Mouse (Mus musculus) liver, embryonic 12.5 days (tissue): ENCODE data around the gene Chrm5. TPM values are rescaled to one million over a fixed set of nuclear protein-coding genes. Genes with fewer than 3 reads are reported as not detected.
A peak's percentile ranks its signal among the peaks of the same experiment; 100 is the strongest.

Experiments used
- ATAC-seq: fragments of 200-750 bp; cut with Nextera tagmentation; 2 replicates; pipeline ENCODE4 v1.8.0; 2017; ENCODE audit warnings: moderate number of reproducible peaks, mild to moderate bottlenecking, moderate library complexity
- H3K27ac ChIP-seq: fragments of 300-500 bp; sonication (generic); 2 replicates; pipeline ENCODE4 v1.5.1; 2016; ENCODE audit warnings: mild to moderate bottlenecking
- H3K27me3 ChIP-seq: fragments of 300-500 bp; sonication (generic); replicated peaks from 2 replicates; pipeline ENCODE4 v1.6.1; 2016; ENCODE audit warnings: mild to moderate bottlenecking, moderate library complexity
- H3K36me3 ChIP-seq: fragments of 300-500 bp; sonication (generic); 2 replicates; pipeline ENCODE4 v1.6.1; 2016; ENCODE audit warnings: mild to moderate bottlenecking, moderate library complexity
- H3K4me1 ChIP-seq: fragments of 300-500 bp; sonication (generic); 2 replicates; pipeline ENCODE4 v1.6.1; 2016
- H3K4me2 ChIP-seq: fragments of 300-500 bp; sonication (generic); 2 replicates; pipeline ENCODE4 v1.6.1; 2016; ENCODE audit warnings: mild to moderate bottlenecking, moderate library complexity
- H3K4me3 ChIP-seq: fragments of 300-500 bp; sonication (generic); 2 replicates; pipeline ENCODE4 v1.5.1; 2016; ENCODE audit warnings: mild to moderate bottlenecking, moderate library complexity
- H3K9ac ChIP-seq: fragments of 300-500 bp; sonication (generic); 2 replicates; pipeline ENCODE4 v1.6.1; 2016; ENCODE audit warnings: mild to moderate bottlenecking, moderate library complexity
- H3K9me3 ChIP-seq: fragments of 300-500 bp; sonication (generic); replicated peaks from 2 replicates; pipeline ENCODE4 v1.6.1; 2016; ENCODE audit warnings: mild to moderate bottlenecking, moderate library complexity
- WGBS: fragments of 180-500 bp; shearing (Covaris S2); methylation state at CpG from one replicate; pipeline ENCODE4 v1.1.7; 2016; ENCODE audit not compliant: insufficient replicate concordance; 5-methylcytosine and 5-hydroxymethylcytosine counted together
- polyA plus RNA-seq: library from polyadenylated mRNA; unstranded; fragments of >200 nt; fragmentation: Nextera tagmentation; extraction: Ambion mirVana; gene quantifications from 2 replicates; pipeline ENCODE4 v1.2.1, GENCODE M21; 2016

Chrm5 gene
- not detected in 2 replicates for polyA plus RNA-seq

DNA sequence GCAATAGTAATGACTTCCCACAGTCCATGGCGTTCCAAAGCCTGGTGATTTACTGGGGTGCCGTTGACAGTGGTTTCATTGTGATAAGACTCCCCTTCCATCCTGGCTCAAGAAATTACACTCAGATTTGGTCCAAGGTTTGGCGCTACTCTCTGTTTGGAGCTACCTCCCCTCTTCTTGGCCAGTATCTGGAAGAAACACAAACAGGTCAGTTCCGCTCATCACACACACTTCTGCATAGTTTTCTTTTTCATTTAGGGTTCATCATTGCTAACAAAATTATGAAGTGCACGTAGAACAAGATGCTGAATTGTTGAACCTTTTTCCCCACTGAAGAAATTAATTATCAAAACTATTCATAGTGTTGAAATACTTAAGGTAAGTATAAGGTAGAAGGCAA lies at the start of gene Chrm5:
Gene Chrm5 (minus strand): TSS at position 101 of the 400 bp plus-strand sequence.
- H3K27me3 ChIP-seq, result 0 out of 2 replicates have a peak, but pooled peaks cover 3% of the 10 kb centered on the region
- H3K36me3 ChIP-seq, result no peaks in the 10 kb centered on the region
- no peaks in the 10 kb centered on the region for H3K4me1 ChIP-seq
- 78% methylated on average over 5 of the region's 5 CpGs for WGBS
- no peak within 1 kb of the TSS for H3K9ac ChIP-seq
- ATAC-seq, result no peak
- H3K4me2 ChIP-seq, result no peak within 1 kb of the TSS
- no peak within 1 kb of the TSS for H3K4me3 ChIP-seq
- no peak within 1 kb of the TSS for H3K27ac ChIP-seq
- no peaks in the 10 kb centered on the region for H3K9me3 ChIP-seq

DNA sequence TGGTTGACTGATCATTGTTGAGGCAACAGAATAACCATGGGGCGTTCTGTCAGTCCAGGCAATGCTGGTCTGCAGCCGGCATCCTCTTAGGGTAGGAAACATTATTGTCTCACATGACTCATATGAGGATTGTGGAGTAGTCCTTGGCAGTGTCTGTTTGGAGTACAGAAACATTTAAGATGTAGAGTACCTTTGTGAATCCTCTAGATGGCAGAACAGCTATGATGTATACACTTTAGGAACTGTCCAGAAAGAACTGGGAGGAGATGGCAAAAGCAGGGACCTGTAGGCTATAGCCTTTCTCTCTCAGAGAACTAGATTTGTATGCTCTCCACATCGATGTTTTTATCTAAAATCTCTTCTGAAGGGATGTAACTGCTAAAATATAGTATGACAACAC lies 46.4 kb upstream of the Chrm5 start:
- Histone ChIP-seq H3K4me1 (no peaks in the 10 kb centered on the region), H3K9me3 (no peaks in the 10 kb centered on the region), H3K9ac (no peak overlapping the region), H3K27me3 (no peaks in the 10 kb centered on the region), H3K4me3 (no peak overlapping the region), H3K36me3 (peaks cover 7% of the 10 kb centered on the region), H3K27ac (no peak overlapping the region), H3K4me2 (no peak overlapping the region)
- ATAC-seq, result no peak
- 69% methylated on average over 3 of the region's 3 CpGs for WGBS

GRCm38 (mm10) chr2:112520526-112521482 lies 40.2 kb upstream of the Chrm5 start:
- Histone ChIP-seq H3K4me1 (peaks cover 19% of the 10 kb centered on the region; the same call in 1 of the 2 replicates), H3K4me2 (no peak overlapping the region), H3K27me3 (no peaks in the 10 kb centered on the region), H3K9ac (no peak overlapping the region), H3K9me3 (no peaks in the 10 kb centered on the region), H3K4me3 (no peak overlapping the region), H3K36me3 (no peaks in the 10 kb centered on the region), H3K27ac (no peak overlapping the region)
- WGBS, result 70% methylated on average over 4 of the region's 4 CpGs
- no peak for ATAC-seq

GRCm38 (mm10) chr2:112518541-112518940 lies 38.0 kb upstream of the Chrm5 start:
- Histone ChIP-seq H3K9ac (no peak overlapping the region), H3K27ac (no peak overlapping the region), H3K9me3 (no peaks in the 10 kb centered on the region), H3K4me3 (no peak overlapping the region), H3K27me3 (no peaks in the 10 kb centered on the region), H3K4me2 (no peak overlapping the region), H3K36me3 (peaks cover 6% of the 10 kb centered on the region; the same call in 1 of the 2 replicates), H3K4me1 (peaks cover 19% of the 10 kb centered on the region; the same call in 1 of the 2 replicates)
- ATAC-seq, result no peak

- 69% methylated on average over 3 of the region's 3 CpGs for WGBS
- no peak overlapping the region for H3K4me3 ChIP-seq
- no peaks in the 10 kb centered on the region for H3K9me3 ChIP-seq
- H3K4me1 ChIP-seq, result peaks cover 19% of the 10 kb centered on the region; the same call in 1 of the 2 replicates
- H3K27me3 ChIP-seq, result no peaks in the 10 kb centered on the region
- H3K4me2 ChIP-seq, result no peak overlapping the region
- H3K9ac ChIP-seq, result no peak overlapping the region
- H3K36me3 ChIP-seq, result peaks cover 6% of the 10 kb centered on the region; the same call in 1 of the 2 replicates
- no peak overlapping the region for H3K27ac ChIP-seq
- no peak for ATAC-seq
Observed at GRCm38 (mm10) chr2:112517218-112517617, 36.6 kb upstream of the Chrm5 start.

DNA sequence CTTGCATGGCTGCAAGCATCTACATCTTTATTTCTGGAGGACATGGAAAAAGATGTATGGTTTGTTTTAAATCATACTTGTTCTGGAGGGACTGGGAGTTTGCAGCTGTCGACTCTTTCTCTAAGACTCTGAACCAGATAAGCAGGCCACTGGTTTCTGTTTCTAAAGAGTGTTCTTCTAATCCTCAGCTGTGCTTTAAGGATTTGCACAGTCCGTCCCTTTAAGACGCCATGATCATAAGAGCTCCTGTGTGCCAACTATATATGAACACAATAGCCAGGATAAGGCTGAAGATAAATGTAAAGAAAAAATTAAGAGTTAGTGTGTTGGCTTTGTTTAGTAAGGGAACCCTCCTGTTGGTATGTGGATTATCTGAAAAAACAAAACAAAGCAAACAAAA lies 36.2 kb upstream of the Chrm5 start:
- 63% methylated on average over 3 of the region's 3 CpGs for WGBS
- Histone ChIP-seq H3K4me2 (no peak overlapping the region), H3K27ac (no peak overlapping the region), H3K4me3 (no peak overlapping the region), H3K9ac (no peak overlapping the region), H3K36me3 (peaks cover 6% of the 10 kb centered on the region; the same call in 1 of the 2 replicates), H3K9me3 (no peaks in the 10 kb centered on the region), H3K4me1 (peaks cover 19% of the 10 kb centered on the region; the same call in 1 of the 2 replicates), H3K27me3 (no peaks in the 10 kb centered on the region)
- ATAC-seq, result no peak

- Histone ChIP-seq H3K36me3 (peaks cover 6% of the 10 kb centered on the region; the same call in 1 of the 2 replicates), H3K27ac (no peak overlapping the region)
Observed at GRCm38 (mm10) chr2:112513036-112513435, 32.5 kb upstream of the Chrm5 start.

GRCm38 (mm10) chr2:112510140-112510539 lies 29.6 kb upstream of the Chrm5 start:
- H3K27ac ChIP-seq, result peak overlapping the region; percentile 49; the same call in 1 of the 2 replicates
- H3K36me3 ChIP-seq, result 0 out of 2 replicates have a peak, but pooled peaks cover 3% of the 10 kb centered on the region
- H3K4me3 ChIP-seq, result peak overlapping the region; percentile 27
- no peaks in the 10 kb centered on the region for H3K9me3 ChIP-seq
- H3K4me1 ChIP-seq, result peaks cover 40% of the 10 kb centered on the region
- peak; percentile 98 for ATAC-seq
- peak overlapping the region; percentile 62 for H3K4me2 ChIP-seq
- H3K9ac ChIP-seq, result no peak overlapping the region
- 37% methylated on average over 4 of the region's 4 CpGs for WGBS
- H3K27me3 ChIP-seq, result no peaks in the 10 kb centered on the region

More at GRCm38 (mm10) chr2:112513036-112513435, 32.5 kb upstream of the Chrm5 start:
- Histone ChIP-seq H3K4me3 (no peak overlapping the region), H3K4me1 (peaks cover 30% of the 10 kb centered on the region), H3K27me3 (no peaks in the 10 kb centered on the region), H3K4me2 (no peak overlapping the region), H3K9me3 (no peaks in the 10 kb centered on the region), H3K9ac (no peak overlapping the region)
- no peak for ATAC-seq
- WGBS, result 83% methylated on average over 1 of the region's 1 CpGs

DNA sequence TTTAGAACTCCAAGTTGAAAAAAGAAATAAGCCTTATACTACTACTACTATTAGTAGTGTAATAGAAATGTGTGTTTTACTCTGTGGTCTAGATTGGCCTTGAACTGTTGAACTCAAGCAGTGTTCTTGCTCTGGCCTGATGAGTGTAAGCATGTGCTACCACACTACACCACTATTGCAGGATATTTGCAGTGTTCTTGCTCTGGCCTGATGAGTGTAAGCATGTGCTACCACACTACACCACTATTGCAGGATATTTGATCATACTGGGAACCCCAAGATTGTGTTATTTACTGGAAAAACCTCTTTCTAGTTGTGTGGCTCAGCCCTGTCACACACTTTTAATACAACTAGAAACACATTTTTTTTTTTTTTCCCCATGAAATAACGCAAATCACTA lies 26.9 kb upstream of the Chrm5 start:
- Histone ChIP-seq H3K4me1 (peaks cover 40% of the 10 kb centered on the region), H3K4me3 (no peak overlapping the region), H3K27ac (no peak overlapping the region), H3K36me3 (no peaks in the 10 kb centered on the region), H3K9me3 (no peaks in the 10 kb centered on the region), H3K4me2 (no peak overlapping the region), H3K27me3 (no peaks in the 10 kb centered on the region), H3K9ac (no peak overlapping the region)
- 86% methylated on average over 1 of the region's 1 CpGs for WGBS
- no peak for ATAC-seq

- Histone ChIP-seq H3K27me3 (no peaks in the 10 kb centered on the region), H3K4me1 (peaks cover 40% of the 10 kb centered on the region), H3K9me3 (no peaks in the 10 kb centered on the region), H3K9ac (no peak overlapping the region), H3K4me3 (no peak overlapping the region), H3K27ac (no peak overlapping the region), H3K4me2 (no peak overlapping the region), H3K36me3 (no peaks in the 10 kb centered on the region)
- ATAC-seq, result no peak
- 71% methylated on average over 5 of the region's 5 CpGs for WGBS
Observed at GRCm38 (mm10) chr2:112506841-112507435, 26.4 kb upstream of the Chrm5 start.

- 74% methylated on average over 6 of the region's 6 CpGs for WGBS
Observed at GRCm38 (mm10) chr2:112503978-112504377, 23.4 kb upstream of the Chrm5 start.

DNA sequence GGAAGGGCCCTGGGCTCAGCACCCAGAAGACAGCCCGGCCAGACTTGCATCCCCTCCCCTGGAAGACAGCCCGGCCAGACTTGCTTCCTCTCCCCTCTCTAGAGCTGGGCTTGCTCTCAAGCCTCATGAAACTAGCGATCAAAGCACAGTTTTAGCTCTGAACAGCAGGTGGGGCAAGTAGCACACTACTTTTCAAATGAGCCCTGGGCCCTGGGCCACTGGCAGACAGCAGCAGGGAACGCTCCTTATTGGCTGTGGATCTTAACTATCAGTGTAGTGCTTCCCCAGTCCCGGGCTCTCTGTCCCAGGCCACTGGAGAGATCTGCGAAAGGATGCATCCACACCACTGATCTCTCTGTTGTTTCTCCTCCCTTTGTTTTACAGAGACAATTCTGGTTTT lies 20.6 kb upstream of the Chrm5 start:
- Histone ChIP-seq H3K4me2 (no peak overlapping the region), H3K9me3 (no peaks in the 10 kb centered on the region), H3K27ac (no peak overlapping the region), H3K9ac (no peak overlapping the region), H3K4me1 (peaks cover 28% of the 10 kb centered on the region), H3K36me3 (peaks cover 4% of the 10 kb centered on the region; the same call in 1 of the 2 replicates), H3K27me3 (no peaks in the 10 kb centered on the region), H3K4me3 (no peak overlapping the region)
- WGBS, result 4% methylated on average over 6 of the region's 6 CpGs
- ATAC-seq, result peak; percentile 90

More at GRCm38 (mm10) chr2:112503978-112504377, 23.4 kb upstream of the Chrm5 start:
- Histone ChIP-seq H3K4me3 (no peak overlapping the region), H3K27me3 (no peaks in the 10 kb centered on the region), H3K4me2 (no peak overlapping the region), H3K27ac (no peak overlapping the region), H3K9me3 (no peaks in the 10 kb centered on the region), H3K4me1 (peaks cover 32% of the 10 kb centered on the region), H3K36me3 (no peaks in the 10 kb centered on the region), H3K9ac (no peak overlapping the region)
- ATAC-seq, result no peak
